Mouse (Mus musculus) cerebellum, adult 18-20 months (tissue): ENCODE measurements around the gene Mterf1a.
"Not testable (repeated sequence)": the region's sequence is repeated elsewhere in the genome, so short reads cannot be mapped to it uniquely, and the experiment has no call there.

ENCODE experiments used
- DNase-seq, 2 experiments: peaks; one replicate each; pipeline ENCODE4 v3.0.0; 2021

Gene Mterf1a

DNA sequence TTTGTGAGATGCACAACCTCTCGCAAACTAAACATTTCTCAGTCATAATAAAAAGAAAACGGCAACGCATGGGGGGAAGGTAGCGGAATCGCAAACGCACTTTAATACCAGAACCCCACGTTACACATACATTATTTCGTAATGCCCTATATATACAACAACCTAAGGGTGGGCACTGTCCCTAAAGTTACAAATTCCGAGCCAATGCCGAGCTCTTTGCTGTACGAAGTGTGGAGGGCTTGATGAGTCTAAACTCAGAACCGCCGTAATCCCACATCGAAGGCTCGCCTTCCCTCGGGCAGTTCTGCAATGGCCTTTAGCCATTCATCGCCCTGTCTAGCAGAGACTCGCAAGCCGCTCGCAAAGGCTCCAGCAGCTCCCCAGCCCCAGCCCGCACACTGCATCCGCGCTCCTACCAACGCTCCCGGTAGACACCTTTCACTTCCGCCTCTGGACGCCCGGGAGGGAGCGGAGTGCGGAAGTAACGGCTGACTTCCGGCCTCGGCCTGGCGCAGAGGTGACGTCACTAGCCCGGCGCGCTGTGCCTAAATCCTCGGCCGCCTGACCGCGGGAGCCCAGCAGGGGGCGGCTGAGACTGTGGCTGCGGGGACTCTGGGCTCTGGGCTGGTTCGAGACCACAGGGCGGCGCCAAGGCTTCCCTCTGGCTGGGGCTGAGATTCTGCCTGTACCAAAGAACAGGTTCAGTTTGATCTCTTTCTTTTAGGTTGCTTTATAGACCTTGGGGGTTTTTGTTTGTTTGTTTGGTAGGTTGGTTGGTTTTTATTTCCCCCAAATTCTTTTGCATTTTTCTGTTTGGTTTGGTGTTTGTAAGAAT is at the start of gene Mterf1a:
Gene Mterf1a, minus strand, starts transcription at position 475 of the 835 bp plus-strand sequence.
- DNase-seq: peak; percentile 44 to 61

DNA sequence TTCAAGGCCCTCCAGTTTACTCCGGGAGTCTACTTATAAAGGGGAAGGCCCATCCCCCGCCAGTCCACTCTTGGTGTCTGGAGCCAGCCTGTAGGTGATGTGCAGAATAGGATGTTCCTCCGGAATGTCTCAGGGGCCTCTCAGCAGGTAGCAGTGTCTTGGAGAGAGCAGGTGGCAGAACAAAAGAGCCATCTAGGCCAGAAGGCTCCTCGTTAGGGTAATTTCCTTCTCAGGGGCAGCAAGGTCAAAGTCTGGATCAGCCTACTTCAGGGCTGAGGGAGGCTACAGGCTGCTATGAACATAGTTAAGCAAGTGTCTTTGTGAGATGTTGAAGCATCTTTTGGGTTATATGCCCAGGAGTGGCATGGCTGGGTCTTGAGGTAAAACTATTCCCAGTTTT is 49.4 kb upstream of the Mterf1a start:
- not testable (repeated sequence) for DNase-seq

- no peak for DNase-seq
Measured at GRCm38 (mm10) chr5:3941240-3941639, 47.5 kb upstream of the Mterf1a start.

GRCm38 (mm10) chr5:3939335-3939734 is 45.6 kb upstream of the Mterf1a start:
- DNase-seq: no peak

DNA sequence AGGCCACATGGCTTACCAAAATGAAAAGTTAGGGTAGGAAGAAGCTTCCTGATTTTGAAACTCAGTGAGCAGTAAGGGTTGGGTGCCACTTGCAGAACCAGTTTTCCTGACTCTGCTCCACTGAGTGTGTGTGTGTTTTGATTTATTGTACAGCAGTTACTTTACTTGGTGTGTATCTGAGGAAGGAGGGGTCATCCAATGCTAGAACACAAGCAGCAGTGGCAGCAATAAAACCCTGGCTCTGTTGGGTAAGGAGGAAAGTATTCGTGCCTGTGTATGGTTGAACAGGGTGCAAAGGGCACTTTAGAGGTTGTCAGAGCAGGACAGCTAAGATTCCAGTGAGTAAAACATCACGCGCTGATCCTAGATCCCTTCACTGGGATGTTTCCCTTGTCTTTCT is 45.2 kb upstream of the Mterf1a start:
- DNase-seq: no peak

DNA sequence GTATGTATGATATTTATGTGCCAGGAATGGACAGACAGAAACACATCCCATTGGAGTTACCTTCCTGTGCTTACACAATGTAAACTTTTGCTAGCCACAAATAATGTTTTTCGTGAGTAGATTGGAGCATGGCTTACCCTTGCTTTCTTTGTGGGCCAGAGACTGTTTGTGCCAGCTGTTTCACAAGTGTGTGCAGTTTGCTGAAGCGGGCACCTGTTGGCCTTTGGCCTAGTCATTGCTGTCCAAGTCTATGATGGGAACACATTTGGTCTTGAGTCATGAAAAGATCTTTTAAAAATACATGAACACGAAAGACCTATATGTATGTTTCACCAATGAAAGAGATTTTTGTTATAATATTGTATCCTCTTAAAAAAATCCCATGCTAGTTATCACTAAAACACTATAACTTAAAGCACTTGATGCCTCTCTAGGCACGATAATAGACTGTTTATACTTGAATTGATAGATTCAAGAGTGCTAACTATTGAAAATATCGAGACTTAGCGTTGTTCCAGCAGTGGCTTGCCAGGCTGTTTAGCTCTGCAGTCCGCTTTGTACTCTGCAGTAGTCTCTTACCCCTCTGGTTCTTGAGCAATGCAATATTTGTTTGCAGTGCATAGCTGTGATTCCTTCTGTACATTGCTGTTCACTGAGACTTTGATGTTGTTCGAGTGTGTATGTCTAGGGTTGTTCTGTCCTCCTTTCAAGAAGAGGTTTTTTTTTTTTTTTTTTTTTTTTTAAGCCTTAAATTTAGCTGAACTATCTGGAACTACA is 42.2 kb upstream of the Mterf1a start:
- no peak for DNase-seq

GRCm38 (mm10) chr5:3935266-3935665 is 41.5 kb upstream of the Mterf1a start:
- DNase-seq: no peak

- DNase-seq: no peak
Measured at GRCm38 (mm10) chr5:3933551-3933950, 39.8 kb upstream of the Mterf1a start.

DNA sequence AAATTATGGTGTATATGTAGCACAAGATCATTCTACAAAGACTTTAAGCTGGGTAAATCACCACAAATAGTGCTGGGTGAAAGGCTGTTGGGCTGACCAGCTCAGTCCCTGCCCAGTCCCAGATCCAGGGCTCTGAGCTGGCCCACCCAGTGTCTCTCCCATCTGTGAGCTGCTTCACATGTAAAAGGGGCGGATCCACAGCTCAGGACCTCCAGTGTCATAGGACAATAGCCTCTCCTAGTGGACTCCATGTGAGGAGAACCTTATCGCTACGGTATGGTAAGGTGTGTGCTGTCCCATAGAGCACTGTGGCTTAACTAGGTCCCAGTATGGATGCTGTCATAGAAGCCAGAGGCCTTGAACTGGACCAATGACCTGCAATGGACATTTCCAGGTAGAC is 37.9 kb upstream of the Mterf1a start:
- DNase-seq: no peak

GRCm38 (mm10) chr5:3930760-3931159 is 37.0 kb upstream of the Mterf1a start:
- DNase-seq: no peak

- DNase-seq: peak; percentile 37 to 44
Measured at GRCm38 (mm10) chr5:3928690-3929046, 34.9 kb upstream of the Mterf1a start.

- DNase-seq: peak; percentile 71 to 88
Measured at GRCm38 (mm10) chr5:3927801-3928689, 34.3 kb upstream of the Mterf1a start, which contains the start of gene Akap9. Gene Akap9 (plus strand): TSS chr5:3928054.

GRCm38 (mm10) chr5:3926666-3927065 is 32.9 kb upstream of the Mterf1a start:
- no peak for DNase-seq

GRCm38 (mm10) chr5:3922350-3922749 is 28.6 kb upstream of the Mterf1a start:
- DNase-seq: no peak

DNA sequence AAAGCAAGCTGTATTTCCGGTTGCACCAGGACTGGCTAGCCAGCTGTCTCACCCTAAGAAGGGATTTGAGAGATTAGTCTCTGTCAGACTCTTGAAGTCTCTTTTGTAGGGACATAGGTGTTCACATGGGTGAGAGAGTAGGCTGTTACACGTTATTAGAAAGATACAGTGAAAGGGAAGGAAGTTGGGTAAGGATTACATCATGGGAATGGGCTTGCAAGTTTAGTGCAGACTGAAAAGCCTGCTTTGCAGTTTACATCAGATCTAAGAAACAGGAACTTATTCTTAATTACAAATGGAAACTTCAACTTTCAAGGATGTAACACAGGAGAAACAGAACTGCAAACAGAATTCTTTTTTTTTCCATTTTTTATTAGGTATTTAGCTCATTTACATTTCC is 11.7 kb upstream of the Mterf1a start:
- no peak for DNase-seq

GRCm38 (mm10) chr5:3894294-3894619 is 524 bp upstream of the Mterf1a start:
- DNase-seq: peak; percentile 3 to 11

- DNase-seq: no peak
Measured at GRCm38 (mm10) chr5:3889201-3889600, 4.5 kb downstream of the Mterf1a start.

DNA sequence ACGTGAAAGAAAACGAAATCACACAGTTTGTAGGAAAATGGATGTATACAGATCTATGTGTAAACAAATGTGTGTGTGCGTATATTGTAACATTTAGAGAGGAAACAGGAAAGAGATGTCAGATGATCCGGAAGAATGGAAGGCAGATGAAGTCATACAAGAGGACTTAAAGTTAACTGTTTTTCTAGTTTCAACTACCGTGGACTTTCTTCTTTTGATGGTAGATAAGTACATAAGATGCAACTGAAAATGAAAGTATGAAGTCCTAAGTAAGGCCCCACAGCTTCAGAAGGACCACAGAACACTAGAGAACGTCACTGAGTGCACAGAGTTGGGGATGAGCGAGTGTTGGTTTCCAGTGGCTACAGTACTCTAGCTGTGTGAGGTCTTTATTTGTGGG is 6.9 kb downstream of the Mterf1a start:
- not testable (repeated sequence) for DNase-seq

GRCm38 (mm10) chr5:3873485-3873884 is 20.2 kb downstream of the Mterf1a start:
- no peak for DNase-seq

DNA sequence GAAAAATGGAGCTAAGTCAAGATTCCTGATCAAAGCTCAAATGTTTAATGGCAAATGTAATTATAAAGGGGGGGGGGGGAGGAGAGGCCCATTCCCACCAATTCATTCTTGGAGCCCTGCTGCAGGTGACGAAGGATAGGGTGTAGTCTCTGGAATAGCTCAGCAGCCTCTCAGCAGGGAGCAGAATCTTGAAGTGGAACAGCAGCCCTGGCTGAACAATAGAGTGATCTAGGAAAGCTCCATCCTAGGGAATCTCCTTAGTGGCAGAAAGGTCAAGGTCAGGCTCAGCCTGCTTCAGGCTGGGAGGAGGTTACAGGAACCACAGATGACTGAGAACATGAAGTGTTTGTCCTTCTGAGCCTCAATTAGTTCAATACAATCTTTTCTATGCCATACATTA is 21.4 kb downstream of the Mterf1a start:
- no peak for DNase-seq

- DNase-seq: no peak
Measured at GRCm38 (mm10) chr5:3870161-3870560, 23.6 kb downstream of the Mterf1a start.

GRCm38 (mm10) chr5:3845026-3845425 is 48.7 kb downstream of the Mterf1a start, which contains the start of gene Lrrd1:
Gene Lrrd1 (plus strand): TSS chr5:3845173.
- DNase-seq: no peak
